Mouse (Mus musculus): Measurements from ENCODE around the gene Wdtc1.

GRCm38 (mm10) chr4:133370298-133371274, 17.3 kb upstream of the Wdtc1 start:
- TF ChIP-seq EP300 (IDR thresholded peaks at IDR 0.05; ENCODE audit: low read length) = no peak
- no peak for TF ChIP-seq MAX (IDR thresholded peaks at IDR 0.05; ENCODE audit: low read length)
- no peak for TF ChIP-seq CHD1 (IDR thresholded peaks at IDR 0.05; ENCODE audit: low read depth, low read length)
- no peak for TF ChIP-seq JUND (conservative IDR thresholded peaks at IDR 0.05; ENCODE audit: low read depth, low read length)
- no peak for TF ChIP-seq ZNF384 (IDR thresholded peaks at IDR 0.05; ENCODE audit: low read depth, low read length)
- no peak for TF ChIP-seq POLR2A (IDR thresholded peaks at IDR 0.05; ENCODE audit: low read depth, low read length)
- no peak for TF ChIP-seq HCFC1 (IDR thresholded peaks at IDR 0.05; ENCODE audit: low read depth, low read length)
- TF ChIP-seq CTCF (conservative IDR thresholded peaks at IDR 0.05 in 1 of 2, IDR thresholded peaks at IDR 0.05 in 1 of 2; ENCODE audit: low read depth in 2 of 2, low read length in 2 of 2) = no peak
- no peak for TF ChIP-seq ELF1 (IDR thresholded peaks at IDR 0.05; ENCODE audit: low read depth, low read length)
- TF ChIP-seq POLR2AphosphoS2 (IDR thresholded peaks at IDR 0.05; ENCODE audit: low read depth, low read length) = no peak
- no peak for TF ChIP-seq USF2 (conservative IDR thresholded peaks at IDR 0.05; ENCODE audit: low read depth, low read length)
- TF ChIP-seq SIN3A (IDR thresholded peaks at IDR 0.05; ENCODE audit: low read length) = no peak
- TF ChIP-seq TBP (conservative IDR thresholded peaks at IDR 0.05; ENCODE audit: low read depth, low read length) = no peak
